Mouse (Mus musculus) embryonic fibroblast, embryonic 13.5 days (primary cell): ENCODE measurements around the gene Lgr4.

Experiments
- CTCF ChIP-seq: IDR thresholded peaks from 2 replicates; pipeline ENCODE4 v1.5.1; 2011; ENCODE audit warnings: mild to moderate bottlenecking, control low read depth, low read length, moderate library complexity, borderline replicate concordance; ENCODE audit not compliant: insufficient read depth
- POLR2A ChIP-seq: IDR thresholded peaks from 2 replicates; pipeline ENCODE4 v1.6.1; 2011; ENCODE audit warnings: low read depth, mild to moderate bottlenecking, control low read depth, low read length, moderate library complexity

GRCm38 (mm10) chr2:109912766-109913165 lies 4.7 kb upstream of the Lgr4 start:
- TF ChIP-seq POLR2A (no peak), CTCF (no peak)
